Mouse (Mus musculus) 3134 (cell line): ENCODE results near the gene Klhl10.

Experiments used
- DNase-seq: peaks from one replicate; pipeline ENCODE4 v3.0.0-alpha.2; 2011; ENCODE audit warnings: low spot score; ENCODE audit not compliant: insufficient read length; ENCODE audit errors: extremely low read depth

The Klhl10 gene

DNA sequence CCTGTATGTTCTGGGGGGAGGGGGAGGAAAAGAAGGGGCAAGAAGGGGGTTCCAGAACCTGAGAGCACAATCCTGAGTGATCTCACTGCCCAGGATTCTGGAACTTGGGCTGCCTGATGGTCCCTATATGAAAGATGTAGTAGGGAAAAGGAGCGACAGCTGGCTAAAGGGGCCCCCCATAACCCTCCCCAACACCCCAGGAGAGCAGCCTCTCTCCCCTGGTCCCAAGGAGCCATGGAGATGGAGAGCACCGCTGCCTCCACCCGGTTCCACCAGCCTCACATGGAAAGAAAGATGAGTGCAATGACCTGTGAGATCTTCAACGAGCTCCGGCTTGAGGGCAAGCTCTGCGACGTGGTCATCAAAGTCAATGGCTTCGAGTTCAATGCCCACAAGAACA is at the start of gene Klhl10, which contains the start of gene Nt5c3b:
TSS of gene Klhl10 (plus strand) at position 121 of the 400 bp plus-strand sequence.
TSS of gene Nt5c3b (minus strand) at position 12 of the 400 bp plus-strand sequence.
- DNase-seq: no peak

DNA sequence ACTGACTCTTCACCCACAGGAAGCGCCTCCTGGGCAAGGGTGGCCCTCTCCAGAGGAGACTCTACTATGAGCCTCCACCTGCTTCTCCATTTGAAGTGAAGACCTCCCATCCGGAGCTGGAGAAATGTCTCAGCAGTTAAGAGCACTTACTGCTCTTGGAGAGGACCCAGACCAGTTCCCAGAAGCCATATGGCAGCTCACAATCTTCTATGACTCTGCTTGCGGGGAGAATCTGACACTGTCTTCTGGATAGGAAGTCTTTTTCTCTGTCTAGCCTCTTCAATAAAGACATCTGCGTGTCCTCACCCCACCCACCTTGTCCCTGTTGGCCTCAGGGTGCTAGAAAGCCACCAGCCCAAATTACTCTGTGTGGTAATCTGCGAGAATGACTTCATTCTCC is 48.8 kb upstream of the Klhl10 start:
- no peak for DNase-seq

DNA sequence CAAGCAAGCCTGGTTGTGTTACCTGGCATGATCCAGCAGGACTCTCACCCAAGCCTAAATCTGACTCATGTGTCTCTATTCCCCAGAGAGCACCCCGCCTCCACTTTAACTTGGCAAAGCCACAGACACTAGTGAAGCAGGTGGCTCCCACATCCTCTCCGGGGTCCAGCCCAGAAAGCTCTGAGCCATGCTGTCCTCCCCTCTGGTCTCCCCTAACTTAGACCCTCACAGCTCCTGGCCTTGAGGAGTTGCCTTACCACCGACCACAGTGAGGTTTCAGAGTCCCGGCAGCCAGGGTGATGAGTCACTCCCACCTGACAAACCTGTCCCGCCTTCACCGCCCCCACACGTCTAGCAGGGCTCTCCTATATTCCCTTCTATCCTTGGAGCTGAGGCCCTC is 48.0 kb upstream of the Klhl10 start:
- peak; percentile 73 for DNase-seq

DNA sequence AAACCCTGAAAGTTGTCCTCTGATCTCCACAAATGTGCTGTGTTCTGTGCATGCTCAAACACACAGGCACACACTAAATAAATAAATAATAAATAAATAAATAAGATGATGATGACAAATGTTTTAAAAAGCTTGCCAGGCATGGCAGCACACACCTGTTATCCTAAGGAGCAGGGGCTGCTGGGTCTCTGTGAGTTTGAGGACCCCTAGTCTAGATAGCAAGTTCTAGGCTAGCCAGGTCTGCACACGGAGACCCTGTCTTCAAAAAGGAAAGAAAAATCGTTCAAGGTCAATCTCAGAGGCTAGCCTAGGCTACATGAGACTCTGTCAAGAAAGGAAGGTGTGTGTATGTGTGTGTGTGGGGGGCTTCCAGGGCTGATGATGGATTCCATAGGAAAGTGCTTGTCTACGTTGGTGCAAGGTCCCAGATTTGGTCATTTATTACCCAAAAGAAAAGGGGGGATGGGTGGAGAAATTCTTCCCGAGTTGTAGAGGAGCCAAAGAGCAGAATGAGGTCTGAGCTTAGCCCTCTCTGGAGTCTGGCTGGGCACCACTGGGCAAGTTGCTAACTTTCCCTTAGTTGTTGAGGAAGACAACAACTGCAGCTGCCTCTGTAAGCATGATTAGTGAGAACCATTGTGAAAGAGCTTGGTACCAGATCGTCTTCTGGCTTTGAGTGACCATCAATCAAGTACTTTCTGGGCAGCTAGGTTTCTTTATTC is 47.2 kb upstream of the Klhl10 start:
- no peak for DNase-seq

DNA sequence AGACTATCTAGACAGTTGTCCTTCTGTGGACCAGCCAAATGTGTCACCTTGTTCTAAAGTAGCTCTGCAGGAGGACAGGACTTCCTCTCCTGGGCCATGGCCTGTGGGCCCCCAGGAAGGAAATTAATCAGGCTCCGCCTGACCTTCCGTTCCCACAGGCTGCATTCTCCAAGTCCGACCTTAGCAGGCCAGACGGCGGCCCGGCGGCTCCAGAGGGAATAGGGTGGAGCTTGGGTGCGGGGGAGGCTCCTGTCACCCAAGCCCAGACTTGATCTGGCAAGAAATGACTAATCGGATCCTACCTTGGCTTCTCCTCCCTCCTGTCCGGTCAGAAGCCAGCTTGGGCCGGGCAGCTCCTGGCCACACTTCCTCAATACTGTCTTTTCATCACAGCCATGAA is 46.5 kb upstream of the Klhl10 start:
- peak; percentile 88 for DNase-seq

DNA sequence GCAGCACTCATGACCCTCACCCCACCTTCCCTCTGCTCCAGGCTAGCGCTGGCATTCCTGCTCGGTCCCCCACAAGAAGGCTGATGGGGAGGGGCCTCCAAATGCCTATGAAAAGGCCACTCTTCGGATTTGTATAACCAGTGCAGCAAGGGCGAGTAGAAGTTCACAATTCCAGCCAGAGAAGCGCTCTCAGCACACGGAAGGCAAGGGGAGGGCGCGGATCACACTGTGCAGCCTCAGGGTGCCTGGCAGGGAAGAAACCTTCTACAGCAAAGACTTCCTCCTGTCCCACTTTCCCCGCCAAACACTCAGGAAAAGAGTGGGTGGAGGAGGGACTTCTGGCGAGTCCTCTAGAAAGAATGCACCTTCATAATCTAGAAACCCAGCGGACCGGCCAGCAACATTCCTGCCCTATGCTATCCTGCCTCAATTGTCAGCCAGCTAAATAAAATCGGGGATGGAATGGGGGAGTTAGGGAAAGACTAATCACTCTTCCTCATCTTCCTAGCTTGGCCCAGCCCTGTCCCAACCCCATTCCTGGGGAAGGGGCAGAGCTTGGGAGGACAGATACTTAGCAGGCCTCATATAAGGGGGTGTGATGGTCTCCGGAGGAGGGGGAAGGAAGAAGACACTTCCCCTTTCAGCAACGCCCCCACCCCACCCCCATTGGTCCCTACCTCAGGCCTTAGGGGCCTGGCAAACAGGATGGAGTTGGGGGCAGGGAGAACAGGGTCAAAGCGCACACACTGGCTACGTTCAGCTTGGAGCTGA is 45.7 kb upstream of the Klhl10 start:
- peak; percentile 58 for DNase-seq

DNA sequence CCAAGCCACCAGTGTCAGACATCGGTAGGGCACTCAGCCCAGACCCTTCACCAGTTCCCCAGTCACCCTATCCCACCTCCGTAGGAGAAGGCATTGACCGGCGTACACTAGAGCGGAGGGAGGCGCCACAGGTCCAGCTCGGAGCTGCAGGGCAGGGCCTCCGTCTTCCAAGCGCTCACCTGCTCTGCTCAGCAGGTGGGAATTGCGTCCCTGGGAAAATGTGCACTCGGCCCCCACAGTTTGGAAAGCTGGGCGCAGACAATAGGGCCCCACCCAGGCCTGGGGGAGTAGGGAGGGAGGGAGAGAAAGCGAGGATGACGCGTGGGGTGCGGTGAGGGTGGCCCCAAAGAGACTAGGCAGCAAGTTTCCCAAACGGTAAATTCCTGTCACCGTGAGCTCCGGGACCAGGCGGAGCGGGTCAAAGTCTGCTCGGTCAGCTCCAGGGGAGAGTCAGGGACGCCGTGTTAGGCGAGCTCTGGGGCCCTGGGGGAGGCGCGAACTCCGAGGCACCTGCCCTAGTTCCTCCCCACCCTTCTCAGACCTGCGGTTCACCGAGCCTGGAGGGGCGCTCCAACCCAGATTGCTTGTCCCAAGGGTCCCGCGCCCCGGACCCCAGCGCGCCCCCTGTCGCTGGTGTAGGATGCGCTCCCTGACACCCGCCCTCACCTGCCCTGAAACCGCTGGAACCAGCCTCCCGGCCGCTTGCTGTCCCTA is 44.7 kb upstream of the Klhl10 start:
- DNase-seq: peak; percentile 45

DNA sequence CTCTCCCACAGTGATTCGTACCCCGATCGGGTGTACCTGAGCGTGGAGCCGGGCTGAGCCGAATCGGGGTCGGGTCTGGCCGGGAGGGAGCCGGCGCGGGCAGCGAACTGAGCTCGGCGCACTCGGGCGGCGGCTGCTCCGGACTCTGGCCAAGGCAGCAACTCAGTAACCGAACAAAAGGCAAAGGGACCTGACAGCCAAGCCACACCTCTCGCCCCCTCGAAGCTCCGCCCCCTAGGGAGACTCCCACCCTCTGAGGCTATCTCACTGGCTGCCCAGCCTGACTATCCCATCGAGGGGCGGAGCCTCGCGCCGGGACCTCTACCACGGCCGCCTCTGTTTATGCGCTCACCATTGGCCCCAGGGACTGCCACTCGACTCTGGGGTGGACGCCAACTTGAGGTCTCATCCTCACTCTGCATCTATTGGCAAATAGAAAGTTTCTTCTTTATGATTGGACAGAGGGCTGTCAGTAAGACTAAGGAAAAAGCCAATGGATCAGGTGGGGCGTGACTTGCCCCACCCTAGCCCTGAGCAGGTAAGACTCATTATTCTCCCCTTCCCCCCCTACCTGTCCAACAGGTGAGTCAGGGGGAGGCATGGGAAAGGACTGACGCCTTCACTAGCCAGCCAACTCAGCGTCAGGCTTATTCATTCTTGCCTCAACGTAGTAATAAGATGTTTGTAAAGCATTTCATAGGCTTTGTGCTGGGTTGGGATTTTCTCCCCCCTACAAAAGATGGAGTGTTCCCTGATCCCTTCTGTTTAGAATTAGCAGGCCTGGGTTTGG is 43.9 kb upstream of the Klhl10 start, which contains the start of gene Jup:
TSS of gene Jup (minus strand) at position 164 of the 790 bp plus-strand sequence.
- DNase-seq: peak; percentile 95

DNA sequence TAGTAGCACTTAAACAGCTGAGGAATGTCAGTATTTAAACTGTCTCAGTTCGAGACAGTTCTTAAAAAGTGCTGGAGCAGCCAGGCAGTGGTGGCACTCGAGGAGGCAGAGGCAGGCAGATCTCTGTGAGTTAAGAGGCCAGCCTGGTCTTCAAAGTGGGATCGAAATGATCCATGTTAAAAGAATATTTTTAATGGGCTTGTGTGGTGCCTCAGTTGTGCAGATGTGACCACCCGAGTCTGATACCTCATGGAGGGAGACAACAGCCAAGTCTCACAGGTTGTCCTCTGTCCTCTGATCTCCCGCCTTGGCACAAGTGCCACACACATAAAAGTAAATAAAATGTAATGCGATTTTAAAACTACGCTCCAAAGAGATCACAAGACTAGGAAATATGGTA is 43.2 kb upstream of the Klhl10 start:
- DNase-seq: no peak

DNA sequence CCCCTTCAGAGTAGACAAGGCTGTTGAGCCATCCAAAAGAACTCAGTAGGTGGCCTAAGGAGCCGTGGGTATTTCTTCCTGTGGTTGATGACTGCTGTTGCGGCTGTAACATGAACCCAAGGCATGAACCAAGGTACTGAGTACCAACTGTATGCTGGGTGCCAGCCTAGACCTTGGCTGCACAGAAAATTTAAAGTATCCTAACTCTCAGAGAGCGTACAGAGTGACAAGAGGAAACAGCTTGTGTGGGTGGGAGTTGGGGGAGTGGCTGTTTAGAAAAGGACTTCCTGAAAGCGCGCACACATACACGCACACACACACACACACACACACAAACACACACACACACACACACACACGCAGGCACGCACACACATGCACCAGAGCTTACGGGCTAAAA is 42.4 kb upstream of the Klhl10 start:
- DNase-seq: peak; percentile 52

DNA sequence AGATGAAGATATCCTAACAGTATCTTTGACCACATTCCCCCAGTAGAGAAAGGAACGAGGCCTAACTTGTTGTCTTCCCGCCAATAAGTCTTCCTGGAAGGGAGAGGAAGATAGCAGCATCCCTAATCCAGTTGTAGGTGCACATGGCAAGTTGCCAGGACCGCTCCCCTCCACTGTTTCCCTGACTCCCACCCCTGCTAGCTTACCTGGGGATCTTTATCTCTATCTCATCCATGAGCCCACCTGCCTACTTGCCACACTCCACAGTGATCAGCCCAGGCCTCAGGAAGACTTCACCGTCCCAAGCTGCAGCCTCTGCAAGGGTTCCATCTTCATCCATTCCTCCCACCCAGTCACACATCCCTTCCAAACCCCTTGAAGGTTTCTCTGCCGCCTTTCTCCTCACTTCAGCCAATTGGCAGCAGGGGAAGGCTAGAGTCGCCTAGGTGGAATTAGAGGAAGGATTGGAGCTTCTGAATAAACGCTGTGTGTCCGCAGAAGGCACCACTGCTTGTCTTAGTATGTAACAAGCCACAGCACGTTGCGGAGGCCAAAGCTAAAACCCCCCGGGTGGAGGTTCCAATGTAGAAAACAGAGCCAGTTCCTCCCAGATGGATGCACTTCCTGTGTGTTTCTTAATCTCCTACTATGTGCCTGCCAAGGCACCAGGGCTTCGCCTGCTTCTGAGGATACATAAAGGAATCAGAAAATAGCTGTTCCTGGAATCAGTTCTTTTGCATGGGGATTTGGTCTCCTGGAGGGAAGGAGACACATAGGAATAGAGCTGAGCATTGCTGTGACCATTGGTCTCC is 41.8 kb upstream of the Klhl10 start:
- DNase-seq: no peak

DNA sequence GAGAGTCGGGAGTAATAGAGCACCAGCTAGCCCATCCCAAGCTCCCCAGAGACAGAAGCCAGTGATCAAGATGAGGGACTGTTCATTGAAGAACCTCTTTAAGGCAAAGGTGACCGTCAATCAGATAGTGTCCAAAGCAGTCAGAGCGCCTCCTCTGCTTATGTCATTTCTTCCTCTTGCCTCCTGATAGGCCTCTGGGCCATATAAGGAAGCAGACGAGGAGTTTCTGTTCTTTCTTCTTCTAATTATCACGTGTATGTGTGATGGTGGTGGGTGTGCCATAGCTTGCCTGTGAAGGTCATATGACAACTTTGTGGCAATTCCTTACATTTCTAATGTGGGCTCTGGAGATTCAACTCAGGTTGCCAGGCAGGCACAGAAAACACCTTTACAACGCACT is 40.9 kb upstream of the Klhl10 start:
- no peak for DNase-seq

DNA sequence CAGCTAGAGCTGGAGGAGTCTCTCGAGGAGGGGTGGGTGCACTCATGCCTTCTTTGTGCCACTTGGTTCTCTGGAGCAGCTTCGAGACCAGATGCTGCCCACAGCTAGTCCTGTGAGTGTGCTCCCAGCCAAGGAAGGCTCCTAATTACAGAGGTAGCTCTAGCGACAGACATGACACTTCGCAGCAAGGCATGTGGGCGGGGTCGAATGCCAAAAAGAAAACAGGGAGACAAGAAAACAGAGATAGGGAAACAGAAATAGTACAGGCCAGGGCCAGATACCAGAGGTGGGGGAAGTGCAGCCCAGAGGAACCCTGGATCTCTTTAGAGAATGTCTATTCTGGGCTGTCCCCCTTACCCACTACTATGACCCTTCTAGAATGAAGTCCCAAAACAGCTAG is 39.5 kb upstream of the Klhl10 start:
- DNase-seq: no peak

DNA sequence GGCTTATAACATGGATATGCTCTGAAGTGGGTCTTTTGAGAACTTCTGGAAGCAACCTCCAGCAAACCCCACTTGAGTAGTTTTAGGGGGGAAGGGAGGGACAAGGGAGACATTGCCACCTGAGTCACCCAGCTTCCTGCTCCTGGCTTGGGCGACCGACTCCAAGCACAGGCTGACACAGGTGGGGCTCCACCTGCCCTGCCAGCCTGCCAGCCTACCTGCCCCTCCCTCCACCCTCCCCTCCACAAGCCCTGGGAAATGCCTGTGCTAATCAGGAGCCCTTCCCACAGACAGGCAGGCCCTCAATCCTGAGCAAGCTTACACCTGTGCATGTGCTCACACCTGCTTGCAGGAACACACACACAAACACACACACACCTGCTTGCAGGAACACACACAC is 39.0 kb upstream of the Klhl10 start:
- DNase-seq: no peak

DNA sequence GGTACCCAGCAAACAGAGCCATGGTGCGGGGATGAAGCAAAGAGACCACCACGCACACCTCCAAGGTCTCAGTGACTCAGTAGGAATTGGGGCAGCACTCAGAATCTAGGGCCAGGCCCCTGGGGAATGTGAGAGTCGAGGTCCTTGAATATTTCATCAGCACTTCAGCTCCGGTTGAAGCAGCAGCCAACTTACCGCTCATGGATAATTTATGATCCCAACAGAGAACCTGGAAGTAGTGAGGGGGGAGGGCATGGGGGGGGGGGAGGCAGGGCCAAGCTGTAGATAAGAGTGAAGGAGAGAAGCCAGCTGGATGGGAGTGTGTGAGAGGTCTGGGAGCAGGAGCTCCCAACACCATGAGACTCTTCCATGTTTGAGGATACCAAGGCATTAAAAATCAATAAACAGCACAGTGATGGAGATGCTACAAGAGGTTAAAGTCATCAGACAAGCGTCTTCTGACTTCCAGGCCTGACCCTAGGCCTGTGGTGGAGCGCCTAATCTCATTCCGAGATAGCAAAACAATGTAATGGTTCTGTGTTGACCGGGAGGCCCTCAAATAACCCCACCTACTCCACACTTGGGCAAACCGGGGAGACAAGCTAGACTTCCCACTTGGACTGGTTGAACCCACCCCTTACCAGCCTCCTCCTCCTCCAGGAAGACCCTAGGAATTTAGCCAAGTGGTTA is 38.1 kb upstream of the Klhl10 start:
- no peak for DNase-seq

DNA sequence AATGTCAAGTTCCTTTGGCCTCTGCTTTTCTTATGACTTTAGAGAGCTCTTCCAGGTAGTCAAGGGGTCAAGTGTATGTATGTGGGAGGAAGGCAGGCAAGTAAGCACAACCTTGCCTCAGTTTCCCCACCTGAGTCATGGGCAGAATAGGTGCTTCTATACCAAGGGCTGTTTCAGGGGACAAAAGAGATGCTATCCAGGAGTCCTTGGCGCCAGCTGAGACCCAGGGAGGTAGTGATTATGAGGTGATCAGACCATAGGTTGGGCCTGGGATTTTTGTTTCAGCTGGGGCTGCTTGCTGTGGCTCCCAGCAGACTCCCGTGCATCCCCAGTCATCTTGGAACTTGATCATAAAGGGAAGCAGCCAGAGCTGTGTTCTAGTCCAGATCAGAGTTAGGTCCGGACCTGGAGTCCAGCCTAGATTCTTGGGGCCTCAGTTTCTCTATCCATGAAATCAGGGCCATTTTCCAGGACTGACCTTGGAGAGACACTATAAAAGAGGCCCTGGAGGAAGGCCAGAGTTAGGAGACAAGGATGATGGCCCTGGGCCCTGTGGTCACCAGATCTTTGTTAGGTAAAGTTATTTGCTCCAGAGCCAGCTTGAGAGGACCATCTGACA is 37.2 kb upstream of the Klhl10 start:
- no peak for DNase-seq

DNA sequence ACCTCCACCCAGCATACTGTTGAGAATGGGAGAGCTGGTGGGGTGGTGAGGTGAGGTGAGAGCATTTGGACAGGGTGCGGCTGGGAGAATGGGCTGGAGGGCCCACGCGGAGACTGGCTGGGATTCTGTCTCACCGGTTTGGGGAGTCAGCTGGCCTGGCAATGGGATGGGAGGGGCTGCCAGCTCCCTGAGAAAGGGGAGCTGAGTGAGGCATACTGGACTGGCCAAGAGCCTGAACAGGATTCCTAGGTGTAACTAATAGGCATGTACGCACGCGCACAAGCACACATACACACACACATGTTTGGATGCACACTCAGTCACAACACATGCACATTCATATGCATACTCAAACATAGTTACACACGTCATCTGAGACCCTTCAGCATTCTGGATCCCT is 35.4 kb upstream of the Klhl10 start:
- no peak for DNase-seq

DNA sequence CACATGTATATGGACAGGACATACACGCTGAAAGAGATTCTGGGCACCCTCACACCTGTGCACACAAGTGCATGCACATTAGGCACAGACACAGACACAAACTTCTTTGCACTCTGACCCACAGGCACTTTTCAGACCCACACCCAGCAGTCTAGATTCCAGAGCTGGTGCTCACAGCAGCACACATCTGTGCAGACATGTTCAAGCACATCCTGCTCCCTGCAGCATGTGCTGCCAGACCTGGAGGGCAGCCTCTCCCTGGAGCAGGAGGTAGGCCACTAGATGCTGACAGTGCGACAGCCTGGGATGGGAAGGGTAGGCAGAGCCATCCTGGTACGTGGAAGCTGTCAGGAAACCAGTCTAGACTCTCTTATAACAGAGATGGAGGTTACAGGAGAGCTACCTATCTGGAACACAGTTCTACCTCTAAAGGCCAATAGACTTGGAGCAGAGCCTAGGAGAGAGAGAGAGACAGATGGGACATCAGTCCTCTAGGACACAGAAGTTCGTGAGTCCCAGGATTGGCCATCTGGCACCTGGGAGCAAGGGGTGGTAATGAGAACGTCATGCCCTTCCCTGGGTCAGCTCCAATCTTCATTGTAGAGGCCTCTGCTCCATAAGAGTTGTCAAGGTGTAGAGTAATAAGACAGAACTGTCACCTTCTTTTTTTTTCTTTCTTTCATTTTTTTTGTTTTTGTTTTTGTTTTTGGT is 34.6 kb upstream of the Klhl10 start:
- no peak for DNase-seq
